Mouse (Mus musculus) limb, embryonic 11.5 days (tissue): ENCODE results near the gene Ptcd1. TPM values are rescaled to one million over a fixed set of nuclear protein-coding genes. Genes with fewer than 3 reads are reported as not detected.
"Not testable (repeated sequence)": the region's sequence is repeated elsewhere in the genome, so short reads cannot be mapped to it uniquely, and the experiment has no call there.

Experiments
- ATAC-seq: fragments of 200-750 bp; cut with Nextera tagmentation; 2 replicates; pipeline ENCODE4 v1.8.0; 2017; ENCODE audit warnings: low read depth; ENCODE audit not compliant: insufficient number of reproducible peaks, low FRiP score, low TSS enrichment
- DNase-seq: peaks from one replicate; pipeline ENCODE4 v3.0.0-alpha.2; 2015; ENCODE audit warnings: low spot score
- H3K27ac ChIP-seq: fragments of 300-500 bp; sonication (generic); replicated peaks from 2 replicates; pipeline ENCODE4 v1.5.1; 2014; ENCODE audit warnings: low read depth, mild to moderate bottlenecking, low read length
- H3K27me3 ChIP-seq: fragments of 300-500 bp; sonication (generic); 2 replicates; pipeline ENCODE4 v1.6.1; 2014; ENCODE audit warnings: mild to moderate bottlenecking, low read length, mixed read lengths; ENCODE audit not compliant: control insufficient read depth, insufficient read depth
- H3K36me3 ChIP-seq: fragments of 300-500 bp; sonication (generic); 2 replicates; pipeline ENCODE4 v1.6.1; 2014; ENCODE audit warnings: mild to moderate bottlenecking, low read length, moderate library complexity, mixed read lengths; ENCODE audit not compliant: control insufficient read depth, insufficient read depth
- H3K4me1 ChIP-seq: fragments of 300-500 bp; sonication (generic); 2 replicates; pipeline ENCODE4 v1.6.1; 2014; ENCODE audit warnings: low read length, mixed read lengths; ENCODE audit not compliant: control insufficient read depth, insufficient read depth
- H3K4me2 ChIP-seq: fragments of 300-500 bp; sonication (generic); 2 replicates; pipeline ENCODE4 v1.6.1; 2014; ENCODE audit warnings: low read depth, mild to moderate bottlenecking, moderate library complexity; ENCODE audit not compliant: severe bottlenecking
- H3K4me3 ChIP-seq: fragments of 300-500 bp; sonication (generic); 2 replicates; pipeline ENCODE4 v1.5.1; 2014; ENCODE audit warnings: low read depth, low read length
- H3K9ac ChIP-seq: fragments of 300-500 bp; sonication (generic); 2 replicates; pipeline ENCODE4 v1.6.1; 2014; ENCODE audit warnings: mild to moderate bottlenecking, low read length
- H3K9me3 ChIP-seq: fragments of 300-500 bp; sonication (generic); 2 replicates; pipeline ENCODE4 v1.6.1; 2016; ENCODE audit warnings: low read length; ENCODE audit not compliant: control insufficient read depth
- WGBS: fragments of 180-500 bp; shearing (Covaris S2); extraction: QIAGEN DNeasy Blood & Tissue Kit; methylation state at CpG from one replicate; pipeline ENCODE4 v1.1.7; 2014; 5-methylcytosine and 5-hydroxymethylcytosine counted together
- polyA plus RNA-seq: library from polyadenylated mRNA; unstranded; fragments of >200 nt; fragmentation: Nextera tagmentation; extraction: Ambion mirVana; gene quantifications from 2 replicates; pipeline ENCODE4 v1.2.1, GENCODE M21; 2014

Gene Ptcd1
- 15.1 TPM in 2 replicates for polyA plus RNA-seq

GRCm38 (mm10) chr5:145166536-145167305, at the start of gene Ptcd1, which contains the start of gene Cpsf4:
Gene Ptcd1 (minus strand): TSS chr5:145167108.
Gene Cpsf4 (plus strand): TSS chr5:145167213.
- Histone ChIP-seq H3K36me3 (peaks cover 15% of the 10 kb centered on the region), H3K27ac (peak within 1 kb of the TSS; percentile 65), H3K4me2 (peak within 1 kb of the TSS; percentile 59), H3K27me3 (no peaks in the 10 kb centered on the region), H3K4me3 (peak within 1 kb of the TSS; percentile 80), H3K4me1 (peaks cover 14% of the 10 kb centered on the region), H3K9ac (peak within 1 kb of the TSS; percentile 89), H3K9me3 (no peaks in the 10 kb centered on the region)
- ATAC-seq (peak; percentile 90), DNase-seq (peak; percentile 99)
- under 1% methylated on average over 51 of the region's 51 CpGs for WGBS

GRCm38 (mm10) chr5:145214679-145215078, 47.8 kb upstream of the Ptcd1 start:
- H3K9me3 ChIP-seq, result no peaks in the 10 kb centered on the region
- no peak for ATAC-seq
- no peaks in the 10 kb centered on the region for H3K27me3 ChIP-seq
- H3K27ac ChIP-seq, result no peak overlapping the region
- peaks cover 3% of the 10 kb centered on the region for H3K36me3 ChIP-seq
- no peak overlapping the region for H3K4me3 ChIP-seq
- 72% methylated on average over 4 of the region's 4 CpGs for WGBS
- no peak overlapping the region for H3K9ac ChIP-seq
- no peak for DNase-seq
- no peaks in the 10 kb centered on the region for H3K4me1 ChIP-seq
- H3K4me2 ChIP-seq, result no peak overlapping the region

- Histone ChIP-seq H3K27me3 (no peaks in the 10 kb centered on the region), H3K4me2 (no peak overlapping the region), H3K36me3 (peaks cover 3% of the 10 kb centered on the region), H3K4me1 (no peaks in the 10 kb centered on the region), H3K9me3 (no peaks in the 10 kb centered on the region), H3K4me3 (no peak overlapping the region), H3K27ac (no peak overlapping the region), H3K9ac (no peak overlapping the region)
- ATAC-seq (no peak), DNase-seq (no peak)
- WGBS, result 91% methylated on average over 3 of the region's 3 CpGs
These were observed 46.6 kb upstream of the Ptcd1 start for GRCm38 (mm10) chr5:145213505-145213904.

- DNase-seq (no peak), ATAC-seq (no peak)
- Histone ChIP-seq H3K9me3 (no peaks in the 10 kb centered on the region), H3K4me2 (no peak overlapping the region), H3K27ac (no peak overlapping the region), H3K36me3 (peaks cover 3% of the 10 kb centered on the region), H3K9ac (no peak overlapping the region), H3K4me3 (no peak overlapping the region), H3K4me1 (no peaks in the 10 kb centered on the region), H3K27me3 (no peaks in the 10 kb centered on the region)
- 88% methylated on average over 4 of the region's 4 CpGs for WGBS
These were observed 45.3 kb upstream of the Ptcd1 start for GRCm38 (mm10) chr5:145212216-145212615.

- Histone ChIP-seq H3K4me2 (no peak overlapping the region), H3K27ac (no peak overlapping the region), H3K4me3 (no peak overlapping the region), H3K4me1 (no peaks in the 10 kb centered on the region), H3K9me3 (no peaks in the 10 kb centered on the region), H3K27me3 (no peaks in the 10 kb centered on the region), H3K9ac (no peak overlapping the region), H3K36me3 (peaks cover 7% of the 10 kb centered on the region)
- no peak for ATAC-seq
- WGBS, result 96% methylated on average over 4 of the region's 4 CpGs
- no peak for DNase-seq
These were observed 44.4 kb upstream of the Ptcd1 start for GRCm38 (mm10) chr5:145211340-145211739.

GRCm38 (mm10) chr5:145208391-145208790, 41.5 kb upstream of the Ptcd1 start:
- H3K36me3 ChIP-seq, H3K9ac ChIP-seq, H3K27me3 ChIP-seq, H3K4me3 ChIP-seq, ATAC-seq, H3K4me1 ChIP-seq, DNase-seq, H3K9me3 ChIP-seq, H3K4me2 ChIP-seq, H3K27ac ChIP-seq: not testable (repeated sequence)
- WGBS, result 45% methylated on average over 11 of the region's 11 CpGs

GRCm38 (mm10) chr5:145207954-145208353, 41.0 kb upstream of the Ptcd1 start:
- H3K9ac ChIP-seq, result no peak overlapping the region
- H3K4me2 ChIP-seq, result no peak overlapping the region
- ATAC-seq, result no peak
- H3K27me3 ChIP-seq, result no peaks in the 10 kb centered on the region
- H3K9me3 ChIP-seq, result no peaks in the 10 kb centered on the region
- peaks cover 7% of the 10 kb centered on the region; the same call in 1 of the 2 replicates for H3K36me3 ChIP-seq
- H3K27ac ChIP-seq, result no peak overlapping the region
- peaks cover 7% of the 10 kb centered on the region for H3K4me1 ChIP-seq
- no peak for DNase-seq
- H3K4me3 ChIP-seq, result no peak overlapping the region
- WGBS, result 80% methylated on average over 5 of the region's 6 CpGs

- Histone ChIP-seq H3K27ac (no peak overlapping the region), H3K9ac (no peak overlapping the region), H3K4me2 (no peak overlapping the region), H3K27me3 (no peaks in the 10 kb centered on the region), H3K4me1 (peaks cover 7% of the 10 kb centered on the region), H3K36me3 (peaks cover 7% of the 10 kb centered on the region; the same call in 1 of the 2 replicates), H3K9me3 (no peaks in the 10 kb centered on the region), H3K4me3 (no peak overlapping the region)
- WGBS, result 98% methylated on average over 6 of the region's 6 CpGs
- ATAC-seq (no peak), DNase-seq (no peak)
These were observed 40.5 kb upstream of the Ptcd1 start for GRCm38 (mm10) chr5:145207385-145207784.
